Mouse (Mus musculus) cerebellum, adult 2 months (tissue): ENCODE results near the gene Unc5b. TPM values are rescaled to one million over a fixed set of nuclear protein-coding genes. Genes with fewer than 3 reads are reported as not detected.
A peak's percentile ranks its signal among the peaks of the same experiment; 100 is the strongest.

ENCODE experiments used
- DNase-seq, 2 experiments: peaks; one replicate each; pipeline ENCODE4 v3.0.0; 2021
- H3K27ac ChIP-seq: fragments of 200-500 bp; 2 replicates; pipeline ENCODE4 v1.5.1; 2012; ENCODE audit warnings: low read length, control low read depth, inconsistent platforms; ENCODE audit not compliant: insufficient read depth
- H3K27me3 ChIP-seq: fragments of 200-500 bp; 2 replicates; pipeline ENCODE4 v1.6.1; 2012; ENCODE audit warnings: inconsistent platforms, mild to moderate bottlenecking, low read length, moderate library complexity; ENCODE audit not compliant: control insufficient read depth, insufficient read depth
- H3K4me1 ChIP-seq: fragments of 200-500 bp; 2 replicates; pipeline ENCODE4 v1.6.1; 2011; ENCODE audit warnings: low read length; ENCODE audit not compliant: control insufficient read depth, insufficient read depth
- H3K4me3 ChIP-seq: fragments of 200-500 bp; replicated peaks from 2 replicates; pipeline ENCODE3; 2011; ENCODE audit warnings: mild to moderate bottlenecking, low read depth, low read length, control low read depth; ENCODE audit not compliant: insufficient read depth
- CTCF ChIP-seq: fragments of 200-500 bp; IDR thresholded peaks from 2 replicates; pipeline ENCODE4 v1.5.1; 2011; ENCODE audit warnings: low read depth, mild to moderate bottlenecking, control low read depth, low read length, moderate library complexity, borderline replicate concordance; ENCODE audit not compliant: insufficient read depth
- POLR2A ChIP-seq: fragments of 200-500 bp; IDR thresholded peaks from 2 replicates; pipeline ENCODE4 v1.6.1; 2011; ENCODE audit warnings: low read length, control low read depth, borderline replicate concordance; ENCODE audit not compliant: insufficient read depth
- WGBS: fragments of 180-500 bp; shearing (Covaris S2); methylation state at CpG from one replicate; pipeline ENCODE4 v1.1.7; 2018; 5-methylcytosine and 5-hydroxymethylcytosine counted together
- polyA plus RNA-seq: library from polyadenylated mRNA; depleted of rRNA; stranded (reverse); fragments of >200 nt; gene quantifications from 2 replicates; pipeline ENCODE4 v1.2.3, GENCODE M21; 2012

The Unc5b gene
- polyA plus RNA-seq, 1 experiment = 44.8 TPM

DNA sequence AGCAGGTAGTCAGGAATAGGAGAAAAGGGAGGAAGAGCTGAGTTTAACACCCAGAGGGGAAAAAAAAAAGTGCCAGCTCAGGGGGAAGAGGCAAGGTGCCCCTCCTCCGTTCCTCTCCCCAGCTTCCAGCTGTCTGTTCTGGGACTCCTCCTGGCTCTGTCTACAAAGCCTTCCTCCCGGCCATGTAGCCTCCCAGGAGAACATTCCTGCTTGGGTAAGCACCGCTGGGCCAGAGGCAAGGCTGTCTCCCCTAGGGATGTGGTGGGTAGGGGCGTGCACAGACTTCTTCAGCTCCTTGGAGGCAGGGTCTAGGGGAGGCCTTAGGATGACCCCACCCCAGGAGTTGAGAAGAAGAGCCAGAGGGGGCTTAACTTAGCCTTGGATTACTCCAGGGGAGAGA is 26.5 kb downstream of the Unc5b start:
- no peak overlapping the region for H3K27ac ChIP-seq
- TF ChIP-seq POLR2A (no peak), CTCF (no peak)
- no peaks in the 10 kb centered on the region for H3K27me3 ChIP-seq
- H3K4me3 ChIP-seq = no peak overlapping the region
- WGBS = 59% methylated on average over 4 of the region's 4 CpGs
- no peak for DNase-seq
- H3K4me1 ChIP-seq = peaks cover 86% of the 10 kb centered on the region

DNA sequence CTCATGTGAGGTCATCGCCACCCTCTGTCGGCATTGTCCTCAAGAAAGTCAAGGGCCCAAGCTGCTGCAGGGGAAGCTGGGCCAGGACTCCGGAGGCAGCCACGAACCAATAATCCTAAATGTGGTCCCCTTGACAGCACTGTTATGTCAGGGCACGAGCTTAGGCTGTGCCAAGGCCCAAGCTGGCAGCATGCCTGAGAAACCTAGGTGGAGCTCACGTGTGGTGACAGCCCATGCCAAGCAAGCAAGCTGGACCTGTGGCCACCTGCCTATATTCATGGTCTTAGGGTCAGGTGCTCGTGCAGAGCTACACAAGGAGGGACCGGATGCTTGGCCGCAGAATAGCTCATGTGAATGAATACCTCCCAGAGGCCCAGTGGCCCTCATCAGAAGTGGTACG is 27.4 kb downstream of the Unc5b start:
- DNase-seq = peak; percentile 76 to 81
- peaks cover 90% of the 10 kb centered on the region for H3K4me1 ChIP-seq
- peak overlapping the region; percentile 0 for H3K27ac ChIP-seq
- no peak overlapping the region for H3K4me3 ChIP-seq
- TF ChIP-seq POLR2A = no peak
- 10% methylated on average over 10 of the region's 10 CpGs for WGBS
- H3K27me3 ChIP-seq = no peaks in the 10 kb centered on the region

DNA sequence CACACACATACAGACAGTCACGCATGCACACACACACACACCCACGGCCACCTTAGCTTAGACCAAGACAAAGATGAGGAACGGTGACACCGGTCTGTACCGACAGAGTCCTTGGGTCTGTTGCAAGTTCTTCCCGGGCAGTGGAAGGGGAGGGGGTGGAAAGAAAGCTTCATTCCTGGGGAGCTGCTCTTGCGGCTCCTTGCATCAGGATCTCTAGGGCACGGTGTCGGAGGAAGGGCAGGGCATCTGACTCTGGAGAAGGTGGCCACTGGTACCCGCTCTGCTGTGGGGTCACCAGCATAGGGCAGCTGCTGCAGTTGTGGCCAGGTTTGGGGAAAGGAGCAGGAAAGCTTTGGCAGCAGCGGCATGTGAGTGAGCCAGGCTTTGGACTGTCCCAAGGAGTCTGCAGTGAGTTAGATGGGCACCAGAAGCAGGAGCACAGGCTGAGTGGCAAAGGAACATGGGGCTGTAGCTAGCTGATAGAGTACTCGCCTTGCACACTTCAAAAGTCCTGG is 29.4 kb downstream of the Unc5b start:
- 46% methylated on average over 12 of the region's 12 CpGs for WGBS
- Histone ChIP-seq H3K27ac (no peak overlapping the region), H3K4me1 (peaks cover 90% of the 10 kb centered on the region)

DNA sequence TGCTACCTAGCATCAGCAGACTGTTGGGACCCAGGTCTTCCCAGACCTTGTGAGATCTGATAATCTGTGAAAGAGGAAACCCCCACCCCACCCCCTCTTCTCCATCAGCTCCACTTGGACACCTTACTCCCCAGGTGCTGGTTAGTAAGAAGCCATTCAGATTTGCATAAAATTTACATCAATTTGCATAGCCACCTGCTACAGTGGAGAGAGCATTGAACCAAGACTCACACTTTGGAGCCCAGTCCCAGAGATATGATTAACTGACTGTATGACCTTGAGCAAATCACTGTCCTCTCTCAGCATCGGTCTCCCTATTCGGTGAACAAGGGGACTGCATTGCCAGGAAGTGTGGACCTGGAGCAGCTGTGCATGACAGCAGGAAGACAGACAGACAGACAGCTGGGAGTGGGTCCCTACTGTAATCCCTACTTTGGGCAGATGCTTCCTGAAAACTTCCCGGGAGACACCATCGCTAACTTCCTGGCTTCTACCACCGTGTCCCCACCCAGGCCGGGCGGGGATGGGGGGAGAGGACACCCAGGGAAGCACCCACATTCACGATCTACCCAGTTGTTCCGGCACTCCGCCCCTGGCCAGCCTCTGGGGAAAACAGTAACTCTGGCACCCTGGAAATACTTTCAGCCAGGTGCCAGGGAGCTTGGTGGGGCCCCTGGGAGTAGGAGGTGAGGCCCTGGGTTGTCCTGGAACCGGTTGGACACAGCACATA is 30.0 kb downstream of the Unc5b start:
- Histone ChIP-seq H3K4me1 (peaks cover 89% of the 10 kb centered on the region), H3K4me3 (no peak overlapping the region), H3K27ac (no peak overlapping the region), H3K27me3 (no peaks in the 10 kb centered on the region)
- 27% methylated on average over 11 of the region's 11 CpGs for WGBS
- DNase-seq = no peak
- TF ChIP-seq POLR2A = no peak
- TF ChIP-seq CTCF = no peak

More for the DNA sequence above, 29.4 kb downstream of the Unc5b start:
- Histone ChIP-seq H3K27me3 (no peaks in the 10 kb centered on the region), H3K4me3 (no peak overlapping the region)
- TF ChIP-seq CTCF = no peak
- TF ChIP-seq POLR2A = no peak
- DNase-seq = no peak

DNA sequence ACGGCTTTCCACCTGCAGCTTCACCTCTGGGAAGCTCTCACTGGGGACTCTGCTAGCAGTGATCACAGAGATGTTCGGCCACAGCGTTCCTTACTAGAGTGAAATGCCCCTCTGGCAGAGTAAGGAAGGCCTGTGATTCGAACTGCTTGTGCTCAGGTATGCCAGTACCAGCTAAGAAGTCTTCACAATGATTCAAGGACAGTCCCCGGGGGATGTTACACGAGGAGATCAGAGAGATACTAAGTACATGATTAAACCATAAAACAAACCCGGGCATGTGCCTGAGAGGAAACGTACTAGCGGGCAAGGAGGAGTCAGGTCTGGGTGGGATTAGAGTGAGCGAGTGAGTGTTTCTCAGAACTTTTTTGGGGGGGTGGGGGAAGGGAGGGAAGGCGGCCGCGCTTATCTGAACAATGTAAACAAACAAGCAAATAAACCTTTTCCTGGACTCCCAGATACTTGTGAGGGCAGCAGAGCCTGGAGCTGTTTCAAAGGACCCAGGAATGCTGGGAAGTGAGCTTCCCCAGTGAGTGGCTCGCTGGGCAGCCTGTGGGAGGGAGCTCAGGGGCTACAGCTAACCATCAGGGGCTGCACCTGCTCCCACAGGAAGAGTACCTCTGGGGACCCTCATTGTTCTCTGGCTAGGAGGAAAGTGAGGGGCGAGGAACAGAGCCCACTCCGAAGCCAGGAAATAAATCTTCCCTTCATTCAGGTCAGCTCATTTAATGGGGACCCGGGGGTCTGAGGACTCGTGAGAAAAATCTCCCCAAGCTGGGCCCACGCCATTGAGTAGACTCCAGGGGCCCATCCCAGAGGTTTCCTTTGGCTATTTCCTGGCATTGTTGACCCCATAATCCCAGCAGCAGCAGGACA is 30.9 kb downstream of the Unc5b start:
- Histone ChIP-seq H3K27ac (no peak overlapping the region), H3K4me3 (no peak overlapping the region), H3K27me3 (no peaks in the 10 kb centered on the region), H3K4me1 (peaks cover 89% of the 10 kb centered on the region)
- DNase-seq = no peak
- TF ChIP-seq CTCF (no peak), POLR2A (no peak)
- 39% methylated on average over 19 of the region's 19 CpGs for WGBS

DNA sequence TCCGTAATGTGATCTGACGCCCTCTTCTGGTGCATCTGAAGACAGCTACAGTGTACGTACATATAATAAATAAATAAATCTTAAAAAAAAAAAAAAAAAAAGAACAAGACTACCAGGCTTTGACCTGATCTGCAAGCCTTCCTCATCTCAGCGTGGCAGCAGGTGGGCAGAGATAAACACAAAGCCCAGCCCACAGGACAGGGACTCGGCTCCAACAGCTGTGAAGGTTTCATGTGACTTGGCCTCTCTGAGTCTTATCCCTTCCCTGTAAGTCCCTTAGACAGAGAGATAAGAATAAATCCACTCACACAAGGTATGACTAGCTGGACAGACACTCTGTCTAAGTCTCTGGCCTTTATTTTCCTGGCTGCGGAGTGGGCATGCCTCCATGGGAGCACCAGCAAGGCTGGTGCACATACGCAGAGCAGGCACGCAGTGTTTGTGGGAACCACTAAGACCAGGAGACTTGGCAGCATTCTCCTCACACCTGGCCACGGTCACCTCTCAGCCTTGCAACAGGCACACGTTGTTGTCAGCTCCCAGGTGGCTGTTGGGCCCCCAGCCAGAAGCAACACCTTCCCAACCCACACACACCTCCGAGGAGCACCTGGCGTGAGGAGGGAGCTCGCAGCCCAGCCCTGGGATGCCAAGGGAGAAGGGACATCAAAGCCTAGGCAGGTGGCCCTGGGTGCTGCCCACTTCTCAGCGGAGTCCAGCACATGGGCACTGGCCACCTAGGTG is 33.5 kb downstream of the Unc5b start:
- DNase-seq = peak in 1 of 2 experiments; percentile 51
- H3K27ac ChIP-seq = no peak overlapping the region
- WGBS = 34% methylated on average over 14 of the region's 14 CpGs
- peaks cover 83% of the 10 kb centered on the region for H3K4me1 ChIP-seq
- no peaks in the 10 kb centered on the region for H3K27me3 ChIP-seq
- H3K4me3 ChIP-seq = no peak overlapping the region
- TF ChIP-seq POLR2A (no peak), CTCF (no peak)

DNA sequence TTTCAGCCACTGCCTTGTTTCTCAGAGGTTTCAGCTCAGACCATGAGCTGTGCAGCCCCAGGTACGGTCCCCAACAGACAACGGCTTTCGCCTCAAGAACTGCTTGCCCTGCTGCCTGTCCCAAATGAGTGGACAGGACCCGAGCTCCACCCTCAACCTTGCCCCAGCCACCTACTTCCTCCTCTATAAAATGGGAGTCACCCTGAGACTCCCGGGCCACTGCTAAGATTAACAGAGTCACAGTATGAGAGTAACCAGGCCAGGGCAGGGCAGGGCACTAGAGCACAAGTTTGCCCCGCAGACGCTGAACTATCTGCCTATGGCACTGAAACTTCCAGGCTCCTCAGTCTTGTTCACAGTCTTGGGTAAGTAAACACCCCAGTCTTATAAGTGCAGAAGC is 34.9 kb downstream of the Unc5b start:
- TF ChIP-seq CTCF (no peak), POLR2A (no peak)
- Histone ChIP-seq H3K4me1 (peaks cover 79% of the 10 kb centered on the region), H3K4me3 (no peak overlapping the region), H3K27ac (no peak overlapping the region), H3K27me3 (no peaks in the 10 kb centered on the region)
- WGBS = 72% methylated on average over 7 of the region's 7 CpGs
- no peak for DNase-seq

DNA sequence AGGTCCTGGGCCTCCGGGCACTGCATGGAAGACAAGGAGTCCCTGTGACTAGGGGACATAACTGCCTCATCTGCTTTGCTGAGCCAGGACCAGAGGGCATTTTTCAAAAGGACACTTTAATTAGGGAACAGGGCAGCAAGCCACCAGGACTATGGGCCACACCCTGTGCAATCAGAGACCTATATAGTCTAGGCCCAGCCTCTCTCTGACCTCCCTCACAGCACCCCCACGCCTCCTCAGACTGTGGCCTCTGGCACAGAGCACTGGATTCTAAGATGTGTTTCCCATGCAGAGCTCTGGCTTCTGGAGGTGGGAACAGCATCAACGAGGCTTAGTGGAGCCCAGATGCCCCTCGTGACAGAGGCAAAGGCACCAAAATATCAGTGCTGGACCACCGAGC is 35.4 kb downstream of the Unc5b start:
- DNase-seq = no peak
- no peak for TF ChIP-seq POLR2A
- no peak for TF ChIP-seq CTCF
- H3K4me3 ChIP-seq = no peak overlapping the region
- H3K27ac ChIP-seq = no peak overlapping the region
- WGBS = 44% methylated on average over 5 of the region's 5 CpGs
- peaks cover 80% of the 10 kb centered on the region for H3K4me1 ChIP-seq
- no peaks in the 10 kb centered on the region for H3K27me3 ChIP-seq
